Mouse (Mus musculus): ENCODE results near the gene Ctsk. TPM values are rescaled to one million over a fixed set of nuclear protein-coding genes. Genes with fewer than 3 reads are reported as not detected.

Ctsk gene
- polyA plus RNA-seq, 1 experiment from 2014 or later, result 10.8 TPM

GRCm38 (mm10) chr3:95488679-95489078 is 10.4 kb upstream of the Ctsk start:
- no peak overlapping the region for H3K27ac ChIP-seq (ENCODE audit: low read length)
- no peak for ATAC-seq
- no peaks in the 10 kb centered on the region for H3K27me3 ChIP-seq (ENCODE audit: control insufficient read depth, insufficient read depth, low read depth, low read length)
- no peaks in the 10 kb centered on the region for H3K9me3 ChIP-seq (replicated peaks; ENCODE audit: control insufficient read depth, low read length, poor library complexity, severe bottlenecking)
- no peak overlapping the region for H3K4me3 ChIP-seq (ENCODE audit: low read depth, low read length)
- peaks cover 23% of the 10 kb centered on the region for H3K36me3 ChIP-seq (ENCODE audit: control insufficient read depth, insufficient read depth, low read length)
- no peak overlapping the region for H3K9ac ChIP-seq (ENCODE audit: low read depth, low read length)
- WGBS, result 97% methylated on average over 3 of the region's 3 CpGs
- no peak overlapping the region for H3K4me2 ChIP-seq (ENCODE audit: low read length)
- no peaks in the 10 kb centered on the region for H3K4me1 ChIP-seq (ENCODE audit: control insufficient read depth, insufficient read depth, low read length)

- no peak overlapping the region for H3K4me3 ChIP-seq (ENCODE audit: low read depth, low read length)
- H3K36me3 ChIP-seq (ENCODE audit: control insufficient read depth, insufficient read depth, low read length), result peaks cover 29% of the 10 kb centered on the region
- no peak overlapping the region for H3K4me2 ChIP-seq (ENCODE audit: low read length)
- no peaks in the 10 kb centered on the region for H3K9me3 ChIP-seq (replicated peaks; ENCODE audit: control insufficient read depth, low read length, poor library complexity, severe bottlenecking)
- no peak for ATAC-seq
- no peak overlapping the region for H3K9ac ChIP-seq (ENCODE audit: low read depth, low read length)
- no peaks in the 10 kb centered on the region for H3K27me3 ChIP-seq (ENCODE audit: control insufficient read depth, insufficient read depth, low read depth, low read length)
- WGBS, result 100% methylated on average over 2 of the region's 2 CpGs
- H3K27ac ChIP-seq (ENCODE audit: low read length), result no peak overlapping the region
- H3K4me1 ChIP-seq (ENCODE audit: control insufficient read depth, insufficient read depth, low read length), result no peaks in the 10 kb centered on the region
These were observed 8.8 kb upstream of the Ctsk start for GRCm38 (mm10) chr3:95490238-95490637.

- Histone ChIP-seq H3K27me3 (ENCODE audit: control insufficient read depth, insufficient read depth, low read depth, low read length) (no peaks in the 10 kb centered on the region), H3K9ac (ENCODE audit: low read depth, low read length) (no peak overlapping the region), H3K9me3 (replicated peaks; ENCODE audit: control insufficient read depth, low read length, poor library complexity, severe bottlenecking) (no peaks in the 10 kb centered on the region), H3K27ac (ENCODE audit: low read length) (no peak overlapping the region), H3K4me1 (ENCODE audit: control insufficient read depth, insufficient read depth, low read length) (no peaks in the 10 kb centered on the region), H3K4me3 (ENCODE audit: low read depth, low read length) (no peak overlapping the region), H3K36me3 (ENCODE audit: control insufficient read depth, insufficient read depth, low read length) (peaks cover 23% of the 10 kb centered on the region), H3K4me2 (ENCODE audit: low read length) (no peak overlapping the region)
- ATAC-seq, result no peak
- WGBS, result 64% methylated on average over 6 of the region's 6 CpGs
These were observed 4.7 kb upstream of the Ctsk start for GRCm38 (mm10) chr3:95494342-95494741.

GRCm38 (mm10) chr3:95498229-95498628 is 827 bp upstream of the Ctsk start:
- ATAC-seq, result no peak
- 96% methylated on average over 2 of the region's 2 CpGs for WGBS
- Histone ChIP-seq H3K4me2 (ENCODE audit: low read length) (no peak overlapping the region), H3K27me3 (ENCODE audit: control insufficient read depth, insufficient read depth, low read depth, low read length) (no peaks in the 10 kb centered on the region), H3K36me3 (ENCODE audit: control insufficient read depth, insufficient read depth, low read length) (peaks cover 12% of the 10 kb centered on the region), H3K9me3 (replicated peaks; ENCODE audit: control insufficient read depth, low read length, poor library complexity, severe bottlenecking) (no peaks in the 10 kb centered on the region), H3K27ac (ENCODE audit: low read length) (no peak overlapping the region), H3K4me1 (ENCODE audit: control insufficient read depth, insufficient read depth, low read length) (no peaks in the 10 kb centered on the region), H3K4me3 (ENCODE audit: low read depth, low read length) (no peak overlapping the region), H3K9ac (ENCODE audit: low read depth, low read length) (no peak overlapping the region)

GRCm38 (mm10) chr3:95499496-95500140 is 562 bp downstream of the Ctsk start:
- no peaks in the 10 kb centered on the region for H3K9me3 ChIP-seq (replicated peaks; ENCODE audit: control insufficient read depth, low read length, poor library complexity, severe bottlenecking)
- WGBS, result 76% methylated on average over 10 of the region's 10 CpGs
- H3K27me3 ChIP-seq (ENCODE audit: control insufficient read depth, insufficient read depth, low read depth, low read length), result no peaks in the 10 kb centered on the region
- H3K9ac ChIP-seq (ENCODE audit: low read depth, low read length), result no peak overlapping the region
- H3K4me1 ChIP-seq (ENCODE audit: control insufficient read depth, insufficient read depth, low read length), result no peaks in the 10 kb centered on the region
- H3K4me3 ChIP-seq (ENCODE audit: low read depth, low read length), result no peak overlapping the region
- H3K36me3 ChIP-seq (ENCODE audit: control insufficient read depth, insufficient read depth, low read length), result peaks cover 5% of the 10 kb centered on the region; the same call in 1 of the 2 replicates
- no peak for ATAC-seq
- H3K27ac ChIP-seq (ENCODE audit: low read length), result no peak overlapping the region
- no peak overlapping the region for H3K4me2 ChIP-seq (ENCODE audit: low read length)

GRCm38 (mm10) chr3:95502312-95502711 is 3.3 kb downstream of the Ctsk start:
- Histone ChIP-seq H3K4me2 (ENCODE audit: low read length) (no peak overlapping the region), H3K27me3 (ENCODE audit: control insufficient read depth, insufficient read depth, low read depth, low read length) (no peaks in the 10 kb centered on the region), H3K9ac (ENCODE audit: low read depth, low read length) (no peak overlapping the region), H3K27ac (ENCODE audit: low read length) (no peak overlapping the region), H3K4me3 (ENCODE audit: low read depth, low read length) (no peak overlapping the region), H3K9me3 (replicated peaks; ENCODE audit: control insufficient read depth, low read length, poor library complexity, severe bottlenecking) (no peaks in the 10 kb centered on the region), H3K36me3 (ENCODE audit: control insufficient read depth, insufficient read depth, low read length) (peaks cover 4% of the 10 kb centered on the region; the same call in 1 of the 2 replicates), H3K4me1 (ENCODE audit: control insufficient read depth, insufficient read depth, low read length) (no peaks in the 10 kb centered on the region)
- ATAC-seq, result no peak
- 53% methylated on average over 2 of the region's 2 CpGs for WGBS

- H3K27me3 ChIP-seq (ENCODE audit: control insufficient read depth, insufficient read depth, low read depth, low read length), result no peaks in the 10 kb centered on the region
- no peak for ATAC-seq
- no peak overlapping the region for H3K4me2 ChIP-seq (ENCODE audit: low read length)
- peaks cover 6% of the 10 kb centered on the region; the same call in 1 of the 2 replicates for H3K36me3 ChIP-seq (ENCODE audit: control insufficient read depth, insufficient read depth, low read length)
- H3K27ac ChIP-seq (ENCODE audit: low read length), result no peak overlapping the region
- no peak overlapping the region for H3K4me3 ChIP-seq (ENCODE audit: low read depth, low read length)
- H3K4me1 ChIP-seq (ENCODE audit: control insufficient read depth, insufficient read depth, low read length), result no peaks in the 10 kb centered on the region
- no peak overlapping the region for H3K9ac ChIP-seq (ENCODE audit: low read depth, low read length)
- H3K9me3 ChIP-seq (replicated peaks; ENCODE audit: control insufficient read depth, low read length, poor library complexity, severe bottlenecking), result no peaks in the 10 kb centered on the region
- WGBS, result 76% methylated on average over 6 of the region's 6 CpGs
These were observed 10.3 kb downstream of the Ctsk start for GRCm38 (mm10) chr3:95509348-95509747.

DNA sequence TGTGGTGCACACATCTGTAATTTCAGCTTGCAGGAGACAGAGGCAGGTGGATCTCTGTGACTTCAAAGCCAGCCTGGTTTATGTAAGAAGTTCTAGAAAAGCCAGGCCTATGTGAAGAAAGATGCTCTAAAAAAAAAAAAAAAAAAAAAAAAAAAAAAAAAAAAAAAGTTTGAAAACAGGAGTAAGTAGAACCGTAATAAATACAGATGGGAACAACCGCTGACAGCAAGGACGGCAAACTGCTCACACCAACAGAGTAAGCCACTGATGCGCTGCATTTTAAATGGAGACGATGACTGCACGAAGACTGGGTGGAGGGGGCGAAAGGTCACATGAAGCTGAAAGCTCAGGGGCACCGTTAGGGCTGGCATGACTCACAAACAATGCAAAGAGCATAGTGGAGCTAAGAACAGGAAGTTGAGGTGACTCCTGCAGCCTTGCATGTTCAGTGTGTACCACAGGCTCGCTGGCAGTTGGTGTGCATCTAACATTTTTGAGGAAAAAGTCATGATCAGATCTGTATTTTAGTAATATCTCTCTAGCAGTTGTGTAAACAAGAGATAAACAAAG is 12.6 kb downstream of the Ctsk start:
- no peaks in the 10 kb centered on the region for H3K4me1 ChIP-seq (ENCODE audit: control insufficient read depth, insufficient read depth, low read length)
- no peak for ATAC-seq

DNA sequence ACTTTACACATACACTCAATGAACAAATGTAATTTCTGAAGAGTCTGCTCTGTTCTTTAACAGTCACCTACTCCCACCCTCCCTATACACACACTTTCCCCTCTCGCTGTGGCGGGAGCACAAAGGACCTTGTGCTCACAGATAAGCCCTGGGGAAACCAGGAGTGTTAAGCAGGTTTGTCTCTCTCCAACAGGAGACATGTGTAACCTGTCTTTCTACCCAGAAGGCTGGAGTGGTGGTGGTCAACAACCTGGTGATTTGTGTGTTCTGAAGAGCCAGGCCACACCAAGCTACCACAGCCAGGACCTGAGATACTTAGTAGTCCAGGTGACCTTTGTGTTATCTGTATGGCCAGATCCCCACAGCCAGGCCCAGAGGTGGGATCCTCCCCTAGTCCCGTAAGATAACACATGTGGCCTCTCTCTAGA is 17.6 kb downstream of the Ctsk start:
- no peak overlapping the region for H3K4me3 ChIP-seq (ENCODE audit: low read depth, low read length)
- H3K4me1 ChIP-seq (ENCODE audit: control insufficient read depth, insufficient read depth, low read length), result no peaks in the 10 kb centered on the region
- H3K27me3 ChIP-seq (ENCODE audit: control insufficient read depth, insufficient read depth, low read depth, low read length), result no peaks in the 10 kb centered on the region
- no peaks in the 10 kb centered on the region for H3K36me3 ChIP-seq (ENCODE audit: control insufficient read depth, insufficient read depth, low read length)
- H3K9ac ChIP-seq (ENCODE audit: low read depth, low read length), result no peak overlapping the region
- ATAC-seq, result no peak
- no peak overlapping the region for H3K4me2 ChIP-seq (ENCODE audit: low read length)
- no peak overlapping the region for H3K27ac ChIP-seq (ENCODE audit: low read length)
- no peaks in the 10 kb centered on the region for H3K9me3 ChIP-seq (replicated peaks; ENCODE audit: control insufficient read depth, low read length, poor library complexity, severe bottlenecking)
- 90% methylated on average over 3 of the region's 3 CpGs for WGBS

More for the DNA sequence above, 12.6 kb downstream of the Ctsk start:
- no peaks in the 10 kb centered on the region for H3K9me3 ChIP-seq (replicated peaks; ENCODE audit: control insufficient read depth, low read length, poor library complexity, severe bottlenecking)
- no peak overlapping the region for H3K9ac ChIP-seq (ENCODE audit: low read depth, low read length)
- 79% methylated on average over 9 of the region's 9 CpGs for WGBS
- no peaks in the 10 kb centered on the region for H3K27me3 ChIP-seq (ENCODE audit: control insufficient read depth, insufficient read depth, low read depth, low read length)
- H3K27ac ChIP-seq (ENCODE audit: low read length), result no peak overlapping the region
- peaks cover 5% of the 10 kb centered on the region; the same call in 1 of the 2 replicates for H3K36me3 ChIP-seq (ENCODE audit: control insufficient read depth, insufficient read depth, low read length)
- no peak overlapping the region for H3K4me3 ChIP-seq (ENCODE audit: low read depth, low read length)
- no peak overlapping the region for H3K4me2 ChIP-seq (ENCODE audit: low read length)

All from midbrain, embryonic 16.5 days (tissue).